8 mouse cellular contexts compared by ENCODE assay signal in genomic region chr19:29047334-29048170, GRCm38 (mm10). TPM values are rescaled to one million over a fixed set of nuclear protein-coding genes. Genes with fewer than 3 reads are reported as not detected.
A peak's percentile ranks its signal among the peaks of the same experiment; 100 is the strongest.
DNase-seq lines count a peak whose midpoint lies in the region; ATAC-seq and TF ChIP-seq lines count a peak whose summit lies in the region.

Gene Ak3, minus strand, starts transcription at chr19:29047961.

- peak within 1 kb of the TSS; percentile 98 for H3K9ac ChIP-seq in neural tube, embryonic 15.5 days (replicated peaks)

- peak within 1 kb of the TSS; percentile 87 for H3K4me3 ChIP-seq in G1E (ENCODE audit: low read depth, low read length)
- peak within 1 kb of the TSS; percentile 70 for H3K4me3 ChIP-seq in cerebellum, adult 2 months (replicated peaks; ENCODE audit: insufficient read depth, low read depth, low read length)
- H3K4me3 ChIP-seq in layer of hippocampus, adult 2 months, result peak within 1 kb of the TSS; percentile 89
- H3K4me3 ChIP-seq in lung, adult 2 months (replicated peaks; ENCODE audit: extremely low read depth, low read depth, low read length), result peak within 1 kb of the TSS; percentile 93
- peak within 1 kb of the TSS; percentile 81 for H3K4me3 ChIP-seq in neural tube, embryonic 15.5 days (replicated peaks)

- intact Hi-C loops in heart, postnatal 36 days (cut with DNase I), result loop anchor here (2.0 kb wide), 1 partner anchor 57 kb away; the partner anchor contains the start of gene Cdc37l1

- no peaks in the 10 kb centered on the region for H3K9me3 ChIP-seq in G1E (replicated peaks)
- H3K9me3 ChIP-seq in neural tube, embryonic 15.5 days (replicated peaks), result no peaks in the 10 kb centered on the region

- no peaks in the 10 kb centered on the region for H3K27me3 ChIP-seq in G1E (ENCODE audit: insufficient read depth, low read length)
- H3K27me3 ChIP-seq in cerebellum, adult 2 months (ENCODE audit: control insufficient read depth, insufficient read depth, low read length), result no peaks in the 10 kb centered on the region; the same call in 1 of the 2 replicates
- H3K27me3 ChIP-seq in neural tube, embryonic 15.5 days (replicated peaks), result no peaks in the 10 kb centered on the region

- peaks cover 70% of the 10 kb centered on the region for H3K4me1 ChIP-seq in G1E (ENCODE audit: insufficient read depth, low read depth, low read length)
- no peaks in the 10 kb centered on the region for H3K4me1 ChIP-seq in cerebellum, adult 2 months (ENCODE audit: control insufficient read depth, insufficient read depth, low read length)
- H3K4me1 ChIP-seq in lung, adult 2 months (ENCODE audit: control insufficient read depth, insufficient read depth, low read length), result peaks cover 13% of the 10 kb centered on the region
- peaks cover 25% of the 10 kb centered on the region for H3K4me1 ChIP-seq in neural tube, embryonic 15.5 days

- H3K36me3 ChIP-seq in G1E (replicated peaks), result peaks cover 31% of the 10 kb centered on the region
- no peaks in the 10 kb centered on the region for H3K36me3 ChIP-seq in neural tube, embryonic 15.5 days

- H3K27ac ChIP-seq in cerebellum, adult 2 months (ENCODE audit: insufficient read depth, low read length), result peak within 1 kb of the TSS; percentile 79
- peak within 1 kb of the TSS; percentile 96 for H3K27ac ChIP-seq in layer of hippocampus, adult 2 months
- H3K27ac ChIP-seq in neural tube, embryonic 15.5 days (replicated peaks), result peak within 1 kb of the TSS; percentile 76

- H3K4me2 ChIP-seq in neural tube, embryonic 15.5 days, result peak within 1 kb of the TSS; percentile 80

- peak; percentile 48; the same call in 1 of the 2 replicates for ATAC-seq in G1E (ENCODE audit: extremely low read depth, insufficient number of reproducible peaks, low FRiP score, poor library complexity, severe bottlenecking)
- peak; percentile 90 for ATAC-seq in neural tube, embryonic 15.5 days (ENCODE audit: low FRiP score)

- 1% methylated on average over 68 of the region's 68 CpGs for WGBS in cerebellum, adult 2 months
- under 1% methylated on average over 68 of the region's 68 CpGs for WGBS in lung, adult 2 months
- WGBS in neural tube, embryonic 15.5 days, result under 1% methylated on average over 68 of the region's 68 CpGs

- TF ChIP-seq POLR2A in cerebellum, adult 2 months (IDR thresholded peaks at IDR 0.05; ENCODE audit: borderline replicate concordance, insufficient read depth, low read length), result 0 out of 2 replicates have a peak, but pooled peaks have one; percentile 23
- TF ChIP-seq POLR2A in lung, adult 2 months (IDR thresholded peaks at IDR 0.05; ENCODE audit: borderline replicate concordance, extremely low read depth, low read depth, low read length), result peak; percentile 60

- TF ChIP-seq CTCF in G1E (IDR thresholded peaks at IDR 0.05; ENCODE audit: low read depth, low read length), result no peak
- no peak; the same call in 1 of the 2 replicates for TF ChIP-seq CTCF in cerebellum, adult 2 months (IDR thresholded peaks at IDR 0.05; ENCODE audit: borderline replicate concordance, insufficient read depth, low read depth, low read length)
- TF ChIP-seq CTCF in layer of hippocampus, adult 2 months (conservative IDR thresholded peaks at IDR 0.05), result peak; percentile 69
- peak; percentile 23; the same call in 1 of the 2 replicates for TF ChIP-seq CTCF in lung, adult 2 months (IDR thresholded peaks at IDR 0.05; ENCODE audit: insufficient read depth, low read length)

- peak; percentile 89 for DNase-seq in G1E (ENCODE audit: low spot score)
- peak; percentile 74 to 81 for DNase-seq in cerebellum, adult 2 months
- peak; percentile 54 for DNase-seq in forelimb bud, embryonic 11.5 days (ENCODE audit: low read depth, low spot score)
- DNase-seq in heart, postnatal 36 days, result peak; percentile 78 to 87
- DNase-seq in layer of hippocampus, adult 2 months (ENCODE audit: low spot score in 2 of 2), result peak; percentile 73 to 78
- DNase-seq in lung, adult 2 months, result peak; percentile 81
- DNase-seq in testis, postnatal 14 days (ENCODE audit: low spot score), result peak; percentile 59

RNA-seq across cellular contexts. Expression of gene Ak3, which starts in this region (rescaled TPM):
- total RNA-seq in G1E (2014; fragmentation: Nextera tagmentation), result 158 and 165 TPM in 2 replicates
- 68.5 and 77.6 TPM in 2 replicates for total RNA-seq in G1E (2017)
- polyA plus RNA-seq in G1E (2012), result 27.2 and 37.6 TPM in 2 replicates
- 63.9 and 64.7 TPM in 2 replicates for polyA plus RNA-seq in cerebellum, adult 2 months (2012; rRNA removed)
- total RNA-seq in heart, postnatal 36 days (2021), result 100 to 1,000 TPM in 1 of 2 experiments, 10 to 100 TPM in 1; 96.1 to 123 TPM
- total RNA-seq in layer of hippocampus, adult 2 months (2021), result 10 to 100 TPM; 51.5 to 53.0 TPM
- polyA plus RNA-seq in lung, adult 2 months (2012; rRNA removed), result 69.3 and 73.6 TPM in 2 replicates
- polyA plus RNA-seq in neural tube, embryonic 15.5 days (2015; fragmentation: Nextera tagmentation; extraction: Ambion mirVana), result 66.1 and 69.8 TPM in 2 replicates

Comparison
In these comparisons a context has a peak if more than half of its experiments do, and no peak if none do; other contexts are left out.
1. Peak in every context shown above with its lines: DNase-seq, ATAC-seq, H3K4me3 ChIP-seq and H3K27ac ChIP-seq.
2. CTCF ChIP-seq: peak in layer of hippocampus, adult 2 months (single experiment) and lung, adult 2 months (single experiment); none in G1E (single experiment) and cerebellum, adult 2 months (single experiment).